Comparison of ENCODE assay signal across 8 mouse cellular contexts in the genomic region with DNA sequence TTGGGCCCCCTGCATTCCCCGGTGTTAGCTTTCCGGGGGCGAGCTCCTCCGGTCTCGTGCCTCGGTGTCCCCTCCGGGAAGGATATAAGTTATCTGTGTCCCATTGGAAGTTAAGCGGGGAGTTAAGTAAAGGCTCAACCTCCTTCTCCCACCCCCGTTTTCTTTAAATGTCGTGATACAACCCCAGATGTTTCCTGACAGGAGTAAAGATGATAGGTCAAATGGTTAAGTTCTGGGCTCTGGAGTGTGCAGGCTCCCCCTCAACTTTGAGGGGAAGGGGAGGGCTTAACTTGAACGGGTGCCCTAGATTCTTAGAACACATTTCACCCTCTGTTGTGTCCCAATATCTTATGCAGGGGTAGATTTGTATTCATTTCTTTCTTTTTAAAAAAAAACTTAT. TPM values are rescaled to one million over a fixed set of nuclear protein-coding genes. Genes with fewer than 3 reads are reported as not detected.
DNase-seq lines count a peak whose midpoint lies in the region; ATAC-seq and TF ChIP-seq lines count a peak whose summit lies in the region.

No protein-coding gene starts in this region.

- peak overlapping the region; percentile 84 for H3K27ac ChIP-seq in kidney, postnatal 0 days
- no peak overlapping the region for H3K27ac ChIP-seq in brown adipose tissue, adult 24 weeks (replicated peaks; ENCODE audit: low read depth, low read length)
- H3K27ac ChIP-seq in hindbrain, embryonic 15.5 days (replicated peaks), result peak overlapping the region; percentile 92
- peak overlapping the region; percentile 80 for H3K27ac ChIP-seq in midbrain, embryonic 16.5 days (ENCODE audit: low read length)

- no peak for ATAC-seq in kidney, postnatal 0 days (replicated peaks; ENCODE audit: low FRiP score, low read depth)
- no peak for ATAC-seq in hindbrain, embryonic 15.5 days (ENCODE audit: low FRiP score, low read depth)
- no peak for ATAC-seq in midbrain, embryonic 16.5 days
- no peak for ATAC-seq in erythroid progenitor cell, adult 5-6 weeks (replicated peaks; ENCODE audit: low FRiP score, poor library complexity, severe bottlenecking)

- WGBS in kidney, postnatal 0 days, result under 1% methylated on average over 11 of the region's 11 CpGs
- WGBS in hindbrain, embryonic 15.5 days, result under 1% methylated on average over 11 of the region's 11 CpGs
- WGBS in midbrain, embryonic 16.5 days, result under 1% methylated on average over 11 of the region's 11 CpGs

- DNase-seq in kidney, postnatal 0 days (ENCODE audit: low spot score), result peak; percentile 21
- no peak for DNase-seq in kidney, adult 18-20 months
- no peak for DNase-seq in layer of hippocampus, adult 9-10 months (ENCODE audit: low spot score)
- DNase-seq in spleen, postnatal 14 days (ENCODE audit: low spot score in 2 of 2), result no peak

- H3K4me3 ChIP-seq in kidney, postnatal 0 days (replicated peaks; ENCODE audit: low read depth, low read length), result peak overlapping the region; percentile 99
- peak overlapping the region; percentile 74 for H3K4me3 ChIP-seq in brown adipose tissue, adult 24 weeks (ENCODE audit: insufficient read depth, low read depth, low read length)
- H3K4me3 ChIP-seq in hindbrain, embryonic 15.5 days, result peak overlapping the region; percentile 81
- peak overlapping the region; percentile 97 for H3K4me3 ChIP-seq in midbrain, embryonic 16.5 days (ENCODE audit: low read depth, low read length)

- H3K9me3 ChIP-seq in kidney, postnatal 0 days (replicated peaks; ENCODE audit: low read length), result no peaks in the 10 kb centered on the region
- no peaks in the 10 kb centered on the region for H3K9me3 ChIP-seq in hindbrain, embryonic 15.5 days
- no peaks in the 10 kb centered on the region for H3K9me3 ChIP-seq in midbrain, embryonic 16.5 days (replicated peaks; ENCODE audit: control insufficient read depth, low read length, poor library complexity, severe bottlenecking)

- peaks cover 33% of the 10 kb centered on the region for H3K36me3 ChIP-seq in kidney, postnatal 0 days (ENCODE audit: insufficient read depth, low read length)
- peaks cover 26% of the 10 kb centered on the region for H3K36me3 ChIP-seq in hindbrain, embryonic 15.5 days
- peaks cover 13% of the 10 kb centered on the region for H3K36me3 ChIP-seq in midbrain, embryonic 16.5 days (ENCODE audit: control insufficient read depth, insufficient read depth, low read length)

- peaks cover 9% of the 10 kb centered on the region; the same call in 1 of the 2 replicates for H3K4me1 ChIP-seq in kidney, postnatal 0 days (replicated peaks; ENCODE audit: insufficient read depth, low read length)
- no peaks in the 10 kb centered on the region for H3K4me1 ChIP-seq in brown adipose tissue, adult 24 weeks (ENCODE audit: control insufficient read depth, insufficient read depth, insufficient read length, low read length)
- H3K4me1 ChIP-seq in hindbrain, embryonic 15.5 days (replicated peaks), result peaks cover 24% of the 10 kb centered on the region
- peaks cover 14% of the 10 kb centered on the region for H3K4me1 ChIP-seq in midbrain, embryonic 16.5 days (ENCODE audit: control insufficient read depth, insufficient read depth, low read length)

- TF ChIP-seq CTCF in kidney, postnatal 0 days (IDR thresholded peaks at IDR 0.05; ENCODE audit: low read depth), result no peak

- H3K4me2 ChIP-seq in kidney, postnatal 0 days (ENCODE audit: low read length), result peak overlapping the region; percentile 92
- peak overlapping the region; percentile 72 for H3K4me2 ChIP-seq in hindbrain, embryonic 15.5 days
- H3K4me2 ChIP-seq in midbrain, embryonic 16.5 days (ENCODE audit: low read length), result peak overlapping the region; percentile 78

- H3K27me3 ChIP-seq in kidney, postnatal 0 days (ENCODE audit: insufficient read depth, low read length), result no peaks in the 10 kb centered on the region
- H3K27me3 ChIP-seq in hindbrain, embryonic 15.5 days, result no peaks in the 10 kb centered on the region
- H3K27me3 ChIP-seq in midbrain, embryonic 16.5 days (ENCODE audit: control insufficient read depth, insufficient read depth, low read depth, low read length), result no peaks in the 10 kb centered on the region

- peak overlapping the region; percentile 91 for H3K9ac ChIP-seq in kidney, postnatal 0 days (ENCODE audit: low read depth, low read length)
- peak overlapping the region; percentile 85 for H3K9ac ChIP-seq in hindbrain, embryonic 15.5 days
- H3K9ac ChIP-seq in midbrain, embryonic 16.5 days (ENCODE audit: low read depth, low read length), result peak overlapping the region; percentile 93

RNA-seq across cellular contexts. Expression of gene Cstf1, which starts 0.8 kb away (rescaled TPM):
- polyA plus RNA-seq in kidney, postnatal 0 days (2015; fragmentation: Nextera tagmentation; extraction: Ambion mirVana), result 32.4 and 34.6 TPM in 2 replicates
- 12.8 and 13.6 TPM in 2 replicates for polyA plus RNA-seq in brown adipose tissue, adult 24 weeks (2012; ENCODE audit: insufficient read depth, insufficient read length, missing spikeins)
- 22.4 and 25.1 TPM in 2 replicates for polyA plus RNA-seq in hindbrain, embryonic 15.5 days (2015; fragmentation: Nextera tagmentation; extraction: Ambion mirVana)
- 23.4 and 25.2 TPM in 2 replicates for polyA plus RNA-seq in midbrain, embryonic 16.5 days (2015; fragmentation: Nextera tagmentation; extraction: Ambion mirVana)
- 14.1 and 21.4 TPM in 2 replicates for total RNA-seq in erythroid progenitor cell, adult 5-6 weeks (2015; ENCODE audit: low replicate concordance)
- total RNA-seq in erythroid progenitor cell, adult 5-6 weeks (2017; ENCODE audit: low replicate concordance), result 17.1 and 42.2 TPM in 2 replicates

RNA-seq across cellular contexts. Expression of gene Aurka, which starts 0.9 kb away (rescaled TPM):
- 40.0 and 46.3 TPM in 2 replicates for polyA plus RNA-seq in kidney, postnatal 0 days (2015; fragmentation: Nextera tagmentation; extraction: Ambion mirVana)
- polyA plus RNA-seq in brown adipose tissue, adult 24 weeks (2012; ENCODE audit: insufficient read depth, insufficient read length, missing spikeins), result 1.3 TPM in 1 of 2 replicates, not detected in the other
- polyA plus RNA-seq in hindbrain, embryonic 15.5 days (2015; fragmentation: Nextera tagmentation; extraction: Ambion mirVana), result 21.4 and 24.5 TPM in 2 replicates
- 10.4 and 12.5 TPM in 2 replicates for polyA plus RNA-seq in midbrain, embryonic 16.5 days (2015; fragmentation: Nextera tagmentation; extraction: Ambion mirVana)
- total RNA-seq in erythroid progenitor cell, adult 5-6 weeks (2015; ENCODE audit: low replicate concordance), result 198 and 222 TPM in 2 replicates
- 219 and 316 TPM in 2 replicates for total RNA-seq in erythroid progenitor cell, adult 5-6 weeks (2017; ENCODE audit: low replicate concordance)

RNA-seq across cellular contexts. Expression of gene Cass4, which starts 22.3 kb away (rescaled TPM):
- polyA plus RNA-seq in kidney, postnatal 0 days (2015; fragmentation: Nextera tagmentation; extraction: Ambion mirVana), result 0.13 and 0.14 TPM in 2 replicates
- polyA plus RNA-seq in brown adipose tissue, adult 24 weeks (2012; ENCODE audit: insufficient read depth, insufficient read length, missing spikeins), result 0.63 and 0.75 TPM in 2 replicates
- 0.13 and 0.20 TPM in 2 replicates for polyA plus RNA-seq in hindbrain, embryonic 15.5 days (2015; fragmentation: Nextera tagmentation; extraction: Ambion mirVana)
- 0.11 and 0.16 TPM in 2 replicates for polyA plus RNA-seq in midbrain, embryonic 16.5 days (2015; fragmentation: Nextera tagmentation; extraction: Ambion mirVana)
- not detected in 2 replicates for total RNA-seq in erythroid progenitor cell, adult 5-6 weeks (2015; ENCODE audit: low replicate concordance)
- 0.77 TPM in 1 of 2 replicates, not detected in the other for total RNA-seq in erythroid progenitor cell, adult 5-6 weeks (2017; ENCODE audit: low replicate concordance)

RNA-seq across cellular contexts. Expression of gene Fam210b, which starts 25.9 kb away (rescaled TPM):
- 11.7 and 12.1 TPM in 2 replicates for polyA plus RNA-seq in kidney, postnatal 0 days (2015; fragmentation: Nextera tagmentation; extraction: Ambion mirVana)
- 8.7 and 14.8 TPM in 2 replicates for polyA plus RNA-seq in brown adipose tissue, adult 24 weeks (2012; ENCODE audit: insufficient read depth, insufficient read length, missing spikeins)
- 17.8 and 19.2 TPM in 2 replicates for polyA plus RNA-seq in hindbrain, embryonic 15.5 days (2015; fragmentation: Nextera tagmentation; extraction: Ambion mirVana)
- polyA plus RNA-seq in midbrain, embryonic 16.5 days (2015; fragmentation: Nextera tagmentation; extraction: Ambion mirVana), result 21.2 and 24.0 TPM in 2 replicates
- total RNA-seq in erythroid progenitor cell, adult 5-6 weeks (2015; ENCODE audit: low replicate concordance), result 93.3 and 105 TPM in 2 replicates
- 66.6 and 77.2 TPM in 2 replicates for total RNA-seq in erythroid progenitor cell, adult 5-6 weeks (2017; ENCODE audit: low replicate concordance)
